Mouse (Mus musculus): ENCODE results near the gene Glrx3. TPM values are rescaled to one million over a fixed set of nuclear protein-coding genes. Genes with fewer than 3 reads are reported as not detected.
A peak's percentile ranks its signal among the peaks of the same experiment; 100 is the strongest.

Glrx3 gene
- 297 and 304 TPM in 2 replicates for polyA plus RNA-seq (2016; fragmentation: Nextera tagmentation; extraction: Ambion mirVana)

DNA sequence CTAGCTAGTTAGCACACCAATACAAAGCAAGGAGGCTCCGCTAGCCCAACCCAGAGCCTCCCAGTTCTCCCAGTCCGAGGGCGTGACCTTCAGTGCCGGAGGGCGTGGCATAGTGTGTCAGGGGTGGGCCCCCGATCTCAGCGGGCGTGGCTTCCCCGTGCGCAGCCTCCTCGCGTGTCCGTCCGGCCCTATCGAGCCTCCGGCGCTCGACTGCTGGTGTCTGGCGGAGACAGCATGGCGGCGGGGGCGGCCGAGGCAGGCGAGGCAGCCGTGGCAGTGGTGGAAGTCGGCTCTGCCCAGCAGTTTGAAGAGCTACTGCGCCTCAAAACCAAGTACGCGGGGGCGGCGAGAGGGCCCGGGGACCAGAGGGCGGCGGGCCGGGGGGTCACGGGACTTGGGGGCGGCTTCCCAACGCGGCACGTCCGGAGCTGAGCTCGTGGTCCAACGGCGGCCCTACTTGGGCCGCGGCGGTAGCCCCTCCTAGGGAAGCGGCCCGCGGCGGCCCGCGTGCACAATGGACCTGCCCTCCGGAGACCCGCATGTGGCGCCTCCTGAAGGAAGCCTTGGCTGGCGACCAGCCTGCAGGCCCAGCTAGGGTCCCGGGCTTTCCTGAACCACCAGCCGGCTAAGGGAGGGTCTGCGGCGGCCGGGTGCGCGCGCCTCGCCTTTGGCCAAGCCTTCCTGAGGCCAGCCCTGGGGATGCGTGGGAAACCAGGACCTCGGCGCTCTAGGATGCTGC is at the start of gene Glrx3:
Gene Glrx3, plus strand, starts transcription at position 175 of the 739 bp plus-strand sequence.
- peaks cover 16% of the 10 kb centered on the region; the same call in 1 of the 2 replicates for H3K36me3 ChIP-seq
- H3K4me3 ChIP-seq, result peak within 1 kb of the TSS; percentile 97
- H3K4me1 ChIP-seq, result peaks cover 19% of the 10 kb centered on the region
- H3K27me3 ChIP-seq (ENCODE audit: low read depth, poor library complexity, severe bottlenecking), result no peaks in the 10 kb centered on the region
- WGBS, result under 1% methylated on average over 69 of the region's 69 CpGs
- peak; percentile 95 for DNase-seq (ENCODE audit: low spot score)
- H3K9me3 ChIP-seq (replicated peaks), result no peaks in the 10 kb centered on the region
- H3K27ac ChIP-seq (replicated peaks), result peak within 1 kb of the TSS; percentile 97

DNA sequence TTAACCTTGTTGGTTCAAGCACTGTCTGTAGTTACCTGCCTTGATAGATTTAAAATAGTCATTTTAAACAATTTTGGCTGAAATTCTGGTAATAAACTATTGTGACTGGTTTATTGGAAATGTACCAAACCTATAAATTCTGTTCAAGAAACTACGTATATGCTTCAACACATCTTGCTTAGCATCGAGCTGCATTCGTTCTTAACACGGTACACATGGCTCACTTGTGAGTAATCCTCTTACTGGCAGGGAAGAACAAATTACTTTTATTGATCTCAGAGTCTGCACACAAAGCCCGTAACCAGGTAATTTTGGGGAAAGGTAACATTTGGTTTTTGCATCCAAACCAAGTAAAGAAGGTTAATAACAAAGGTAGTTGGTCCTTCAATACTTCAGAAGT is 49.6 kb upstream of the Glrx3 start:
- Histone ChIP-seq H3K4me3 (no peak overlapping the region), H3K9me3 (replicated peaks) (no peaks in the 10 kb centered on the region), H3K27ac (replicated peaks) (no peak overlapping the region), H3K27me3 (ENCODE audit: low read depth, poor library complexity, severe bottlenecking) (no peaks in the 10 kb centered on the region), H3K4me1 (peaks cover 3% of the 10 kb centered on the region; the same call in 1 of the 2 replicates), H3K36me3 (no peaks in the 10 kb centered on the region)
- 89% methylated on average over 5 of the region's 5 CpGs for WGBS
- no peak for DNase-seq (ENCODE audit: low spot score)

DNA sequence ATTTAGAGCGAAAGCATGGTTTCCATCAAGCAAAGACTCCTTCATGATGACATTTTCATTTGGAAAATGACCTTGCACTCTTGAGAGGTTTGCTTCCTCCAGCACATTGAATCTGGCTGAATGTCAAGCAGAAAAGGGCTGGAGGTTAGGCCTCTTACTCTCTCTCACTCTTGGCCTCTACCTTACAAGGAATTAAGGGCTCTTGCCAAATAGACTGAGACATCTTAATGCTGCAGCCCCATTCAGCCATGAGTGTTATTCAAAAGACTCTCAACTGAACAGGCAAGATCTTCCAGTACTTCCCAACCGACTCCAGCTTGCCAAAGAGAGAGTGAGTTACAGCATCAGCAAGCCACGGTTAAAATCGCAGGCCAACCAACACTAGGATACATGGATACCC is 42.0 kb upstream of the Glrx3 start:
- Histone ChIP-seq H3K4me3 (no peak overlapping the region), H3K27ac (replicated peaks) (no peak overlapping the region), H3K9me3 (replicated peaks) (no peaks in the 10 kb centered on the region), H3K4me1 (0 out of 2 replicates have a peak, but pooled peaks cover 4% of the 10 kb centered on the region), H3K27me3 (ENCODE audit: low read depth, poor library complexity, severe bottlenecking) (no peaks in the 10 kb centered on the region), H3K36me3 (0 out of 2 replicates have a peak, but pooled peaks cover 3% of the 10 kb centered on the region)
- DNase-seq (ENCODE audit: low spot score), result no peak
- 90% methylated on average over 4 of the region's 4 CpGs for WGBS

DNA sequence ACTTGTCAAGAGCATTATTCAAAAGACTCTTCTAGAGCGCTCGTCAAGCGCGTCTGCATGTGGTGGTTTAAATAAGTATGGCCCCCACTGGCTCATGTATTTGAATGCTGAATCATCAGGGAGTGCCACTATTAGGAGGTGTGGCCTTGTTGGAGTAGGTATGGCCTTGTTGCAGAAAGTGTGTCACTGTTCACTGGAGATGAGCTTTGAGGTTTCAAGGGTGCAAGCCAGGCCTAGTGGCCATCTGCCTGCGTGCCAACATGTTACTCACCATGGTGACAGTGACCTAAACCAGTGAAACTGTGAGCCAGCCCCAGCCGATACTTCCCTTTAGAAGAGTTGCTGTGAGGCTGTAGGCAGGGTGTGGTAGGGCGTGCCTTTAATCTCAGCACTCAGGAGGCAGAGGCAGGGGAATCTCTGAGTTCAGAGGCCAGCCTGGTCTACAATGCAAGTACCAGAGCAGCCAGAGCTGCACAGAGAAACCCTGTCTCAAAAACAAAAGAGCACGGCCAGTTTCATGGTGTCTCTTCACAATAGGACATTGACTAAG is 40.0 kb upstream of the Glrx3 start:
- no peaks in the 10 kb centered on the region for H3K27me3 ChIP-seq (ENCODE audit: low read depth, poor library complexity, severe bottlenecking)
- H3K9me3 ChIP-seq (replicated peaks), result no peaks in the 10 kb centered on the region
- no peak overlapping the region for H3K27ac ChIP-seq (replicated peaks)
- 97% methylated on average over 8 of the region's 8 CpGs for WGBS
- DNase-seq (ENCODE audit: low spot score), result no peak
- H3K4me1 ChIP-seq, result 0 out of 2 replicates have a peak, but pooled peaks cover 4% of the 10 kb centered on the region
- 0 out of 2 replicates have a peak, but pooled peaks cover 5% of the 10 kb centered on the region for H3K36me3 ChIP-seq
- H3K4me3 ChIP-seq, result no peak overlapping the region

DNA sequence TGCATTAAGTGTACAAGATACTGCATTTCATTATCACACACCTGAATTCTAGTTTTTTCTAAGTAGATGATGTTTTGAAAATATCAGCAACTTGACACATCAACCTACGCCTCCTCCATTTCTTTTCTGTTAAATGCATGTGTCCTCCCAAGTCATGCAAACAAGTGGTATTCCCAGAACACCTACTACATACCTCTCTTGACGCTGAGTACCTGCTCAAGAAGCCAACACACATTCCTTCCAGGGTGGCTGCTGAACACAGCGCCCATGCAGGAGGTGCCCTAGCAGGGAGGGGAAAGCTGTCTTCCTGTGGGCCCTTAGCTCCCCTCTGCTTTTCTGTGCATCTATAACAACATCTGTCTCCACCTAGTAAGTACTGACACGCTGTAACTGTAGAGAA is 38.4 kb upstream of the Glrx3 start:
- 0 out of 2 replicates have a peak, but pooled peaks cover 4% of the 10 kb centered on the region for H3K4me1 ChIP-seq

DNA sequence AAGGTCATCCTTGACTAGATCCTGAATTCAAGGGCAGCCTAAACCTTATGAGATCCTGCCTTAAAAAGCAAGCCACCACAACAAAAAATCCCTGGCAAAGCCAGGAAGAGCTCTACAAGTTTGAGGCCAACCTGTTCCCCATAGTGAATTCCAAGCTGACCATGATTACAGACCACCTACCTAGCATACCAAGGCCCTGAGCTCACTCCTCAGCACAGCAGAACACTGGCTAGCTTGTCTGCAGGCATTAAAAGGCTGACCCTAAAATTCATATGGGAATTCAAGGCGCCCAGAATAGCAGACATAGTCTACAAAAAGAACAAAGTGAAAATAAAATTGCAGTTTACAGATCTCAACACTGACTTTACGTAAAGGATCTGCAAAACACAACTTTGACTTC is 33.3 kb upstream of the Glrx3 start:
- 0 out of 2 replicates have a peak, but pooled peaks cover 2% of the 10 kb centered on the region for H3K36me3 ChIP-seq
- no peak overlapping the region for H3K4me3 ChIP-seq
- no peaks in the 10 kb centered on the region for H3K4me1 ChIP-seq
- no peaks in the 10 kb centered on the region for H3K27me3 ChIP-seq (ENCODE audit: low read depth, poor library complexity, severe bottlenecking)
- no peaks in the 10 kb centered on the region for H3K9me3 ChIP-seq (replicated peaks)
- no peak for DNase-seq (ENCODE audit: low spot score)
- 95% methylated on average over 2 of the region's 2 CpGs for WGBS
- H3K27ac ChIP-seq (replicated peaks), result no peak overlapping the region

More for the DNA sequence above, 38.4 kb upstream of the Glrx3 start:
- Histone ChIP-seq H3K27me3 (ENCODE audit: low read depth, poor library complexity, severe bottlenecking) (no peaks in the 10 kb centered on the region), H3K4me3 (no peak overlapping the region), H3K9me3 (replicated peaks) (no peaks in the 10 kb centered on the region), H3K27ac (replicated peaks) (no peak overlapping the region), H3K36me3 (0 out of 2 replicates have a peak, but pooled peaks cover 5% of the 10 kb centered on the region)
- 93% methylated on average over 4 of the region's 4 CpGs for WGBS
- no peak for DNase-seq (ENCODE audit: low spot score)

DNA sequence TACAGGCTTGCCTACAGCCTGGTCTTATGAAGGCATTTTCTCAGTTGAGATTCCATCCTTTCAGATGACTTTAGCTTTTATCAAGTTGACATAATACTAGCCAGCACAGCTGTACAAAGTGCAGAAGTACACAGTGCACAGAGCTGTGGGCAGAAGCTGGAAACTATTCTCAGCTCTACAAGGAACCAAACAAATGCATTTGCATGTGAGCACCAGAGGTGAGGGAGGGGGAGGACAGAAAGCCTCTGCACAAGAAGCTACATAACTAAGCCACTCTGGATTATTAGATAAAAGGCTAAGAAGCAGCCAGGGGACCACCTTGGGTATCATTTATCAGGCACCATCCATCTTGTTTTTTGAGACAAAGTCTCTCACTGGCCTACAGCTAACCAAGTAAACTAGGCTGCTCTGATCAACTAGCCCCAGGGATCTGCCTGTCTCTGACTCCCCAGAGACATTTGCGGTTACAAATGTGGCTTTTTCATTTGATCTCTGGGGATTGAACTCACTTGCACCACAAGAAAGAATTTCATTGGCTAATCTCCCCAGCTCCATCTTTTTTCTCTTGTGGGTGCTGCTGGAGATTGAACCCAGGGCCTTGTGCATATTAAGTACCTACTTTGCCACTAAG is 29.9 kb upstream of the Glrx3 start:
- whole genome bisulfite sequencing, result 95% methylated on average over 1 of the region's 1 CpGs
- no peak for DNase-seq (ENCODE audit: low spot score)
- H3K9me3 ChIP-seq (replicated peaks), result no peaks in the 10 kb centered on the region
- H3K4me1 ChIP-seq, result peaks cover 11% of the 10 kb centered on the region
- H3K4me3 ChIP-seq, result no peak overlapping the region
- no peaks in the 10 kb centered on the region for H3K36me3 ChIP-seq
- no peaks in the 10 kb centered on the region for H3K27me3 ChIP-seq (ENCODE audit: low read depth, poor library complexity, severe bottlenecking)
- no peak overlapping the region for H3K27ac ChIP-seq (replicated peaks)

DNA sequence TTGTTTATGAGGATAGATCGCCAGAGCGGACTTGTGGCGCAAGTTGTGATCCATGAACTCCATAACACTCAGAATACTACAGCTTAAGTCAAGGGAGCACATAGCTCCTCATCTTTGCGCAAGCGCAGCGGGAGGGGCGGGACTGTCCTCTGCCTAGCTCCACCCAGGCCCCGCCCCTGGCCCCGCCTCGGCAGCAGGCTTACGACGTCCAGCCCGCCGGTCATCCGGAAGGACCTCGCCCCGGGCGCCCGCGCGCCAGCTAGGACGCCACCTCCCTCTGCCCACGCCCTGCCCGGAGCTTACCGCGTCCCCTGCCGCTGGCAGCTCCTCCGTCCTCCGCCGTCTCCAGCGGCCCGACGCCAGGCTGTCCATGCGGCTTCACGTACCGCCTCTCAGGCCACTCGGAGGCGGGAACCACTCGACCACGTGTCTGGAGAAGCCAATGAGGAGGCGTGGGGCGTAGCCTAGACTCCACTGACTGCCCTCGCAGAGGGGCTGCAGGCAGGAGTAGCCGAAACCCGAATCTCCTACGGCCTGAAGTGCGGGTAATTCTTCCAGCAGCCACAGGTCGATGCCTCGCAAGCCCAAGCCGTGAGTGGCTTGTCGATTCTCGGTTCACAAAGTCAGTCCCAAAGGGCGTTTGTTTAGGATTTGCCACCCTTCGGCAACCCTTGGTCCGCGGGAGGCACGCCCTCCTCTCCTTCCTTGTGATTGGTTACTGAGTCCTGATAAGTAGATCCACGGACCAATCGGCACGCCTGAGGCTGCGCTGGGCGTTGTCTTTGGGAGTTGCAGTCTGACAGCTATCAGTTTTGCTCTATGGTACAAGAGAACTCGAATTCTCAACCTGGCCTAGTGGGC is 26.8 kb upstream of the Glrx3 start, which contains the start of gene 9430038I01Rik:
Gene 9430038I01Rik, minus strand, starts transcription at position 426 of the 861 bp plus-strand sequence.
- DNase-seq (ENCODE audit: low spot score), result peak; percentile 98
- no peaks in the 10 kb centered on the region for H3K36me3 ChIP-seq
- H3K4me3 ChIP-seq, result peak within 1 kb of the TSS; percentile 85
- H3K4me1 ChIP-seq, result peaks cover 11% of the 10 kb centered on the region
- no peaks in the 10 kb centered on the region for H3K27me3 ChIP-seq (ENCODE audit: low read depth, poor library complexity, severe bottlenecking)
- H3K27ac ChIP-seq (replicated peaks), result peak within 1 kb of the TSS; percentile 97
- no peaks in the 10 kb centered on the region for H3K9me3 ChIP-seq (replicated peaks)
- WGBS, result under 1% methylated on average over 63 of the region's 63 CpGs

DNA sequence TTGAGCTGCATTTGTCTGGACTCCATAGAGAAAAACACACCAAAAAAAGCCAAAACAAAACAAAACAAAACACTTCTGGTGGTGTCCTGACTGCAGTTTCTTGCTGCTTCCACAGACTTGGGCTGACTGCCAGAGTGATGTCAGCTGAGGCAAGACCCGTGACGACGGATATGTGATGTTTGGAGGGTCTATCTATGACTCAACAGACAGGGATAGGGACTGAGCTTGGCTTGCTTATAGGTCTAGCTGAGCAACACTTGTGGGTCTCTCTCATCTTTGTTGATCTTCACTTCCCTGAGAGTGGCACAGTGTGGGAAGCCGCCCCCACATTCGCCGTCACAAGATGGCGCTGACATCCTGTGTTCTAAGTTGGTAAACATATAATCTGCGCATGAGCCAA is 22.7 kb upstream of the Glrx3 start:
- no peaks in the 10 kb centered on the region for H3K9me3 ChIP-seq (replicated peaks)
- no peaks in the 10 kb centered on the region for H3K36me3 ChIP-seq
- DNase-seq (ENCODE audit: low spot score), result no peak
- no peaks in the 10 kb centered on the region for H3K27me3 ChIP-seq (ENCODE audit: low read depth, poor library complexity, severe bottlenecking)
- no peak overlapping the region for H3K4me3 ChIP-seq
- WGBS, result 93% methylated on average over 8 of the region's 8 CpGs
- H3K27ac ChIP-seq (replicated peaks), result no peak overlapping the region
- peaks cover 6% of the 10 kb centered on the region for H3K4me1 ChIP-seq

DNA sequence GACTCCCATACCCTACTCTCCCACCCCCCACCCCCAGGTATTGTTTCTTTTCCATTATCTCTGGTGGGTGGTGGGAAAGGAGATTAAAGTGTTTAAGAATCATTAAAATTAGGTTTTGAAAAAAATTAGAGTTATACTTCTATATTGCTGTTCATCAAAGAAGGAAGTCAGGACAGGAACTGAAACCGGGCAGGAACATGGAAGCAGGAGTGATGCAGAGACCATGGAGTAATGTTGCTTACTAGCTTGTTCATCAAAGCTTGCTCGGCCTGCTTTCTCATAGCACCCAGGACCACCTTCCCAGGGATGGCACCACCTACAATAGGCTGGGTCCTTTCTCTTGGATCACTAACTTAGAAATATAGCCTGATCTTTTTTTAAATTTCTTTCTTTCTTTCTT is 16.9 kb upstream of the Glrx3 start:
- Histone ChIP-seq H3K36me3 (no peaks in the 10 kb centered on the region), H3K27ac (replicated peaks) (no peak overlapping the region), H3K4me1 (no peaks in the 10 kb centered on the region), H3K9me3 (replicated peaks) (no peaks in the 10 kb centered on the region), H3K4me3 (no peak overlapping the region), H3K27me3 (ENCODE audit: low read depth, poor library complexity, severe bottlenecking) (no peaks in the 10 kb centered on the region)
- DNase-seq (ENCODE audit: low spot score), result no peak
- WGBS, result 92% methylated on average over 2 of the region's 2 CpGs

DNA sequence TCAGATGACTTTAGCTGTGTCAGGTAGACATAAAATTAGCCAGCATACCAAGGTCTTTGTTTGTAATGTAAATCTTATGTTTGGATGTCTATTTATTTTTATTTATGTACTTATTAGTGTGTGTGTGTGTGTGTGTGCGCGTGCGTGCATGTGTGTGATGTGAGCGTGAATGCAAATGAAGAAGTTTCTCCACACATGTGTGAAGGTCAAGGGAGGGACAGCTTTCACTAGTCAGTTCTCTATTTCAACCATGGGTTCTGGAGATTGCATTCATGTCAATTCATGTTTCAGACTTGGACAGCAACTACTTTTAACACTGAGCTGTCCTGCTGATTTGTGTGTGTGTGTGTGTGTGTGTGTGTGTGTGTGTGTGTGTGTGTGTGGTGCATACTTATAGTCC is 16.2 kb upstream of the Glrx3 start:
- no peaks in the 10 kb centered on the region for H3K4me1 ChIP-seq
- 97% methylated on average over 4 of the region's 4 CpGs for WGBS
- H3K27me3 ChIP-seq (ENCODE audit: low read depth, poor library complexity, severe bottlenecking), result no peaks in the 10 kb centered on the region
- DNase-seq (ENCODE audit: low spot score), result no peak
- H3K4me3 ChIP-seq, result no peak overlapping the region
- no peaks in the 10 kb centered on the region for H3K36me3 ChIP-seq
- no peak overlapping the region for H3K27ac ChIP-seq (replicated peaks)
- no peaks in the 10 kb centered on the region for H3K9me3 ChIP-seq (replicated peaks)

DNA sequence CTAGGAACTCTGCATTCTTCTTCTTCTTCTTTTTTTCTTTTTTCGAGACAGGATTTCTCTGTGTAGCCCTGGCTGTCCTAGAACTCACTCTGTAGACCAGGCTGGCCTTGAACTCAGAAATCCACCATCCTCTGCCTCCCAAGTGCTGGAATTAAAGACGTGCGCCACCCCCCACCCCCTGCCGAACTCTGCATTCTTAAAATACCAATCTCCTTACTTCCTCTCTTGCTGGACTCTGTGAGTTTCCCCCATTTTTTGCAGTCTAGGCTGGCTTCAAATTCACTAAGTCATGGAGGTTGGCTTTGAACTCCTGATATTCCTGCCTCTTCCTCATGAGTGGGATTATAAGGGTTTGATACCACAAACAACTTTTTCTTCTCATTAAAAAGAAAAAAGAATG is 10.7 kb upstream of the Glrx3 start:
- Histone ChIP-seq H3K27ac (replicated peaks) (no peak overlapping the region), H3K9me3 (replicated peaks) (no peaks in the 10 kb centered on the region), H3K4me1 (peaks cover 6% of the 10 kb centered on the region), H3K36me3 (no peaks in the 10 kb centered on the region), H3K4me3 (no peak overlapping the region), H3K27me3 (ENCODE audit: low read depth, poor library complexity, severe bottlenecking) (no peaks in the 10 kb centered on the region)
- no peak for DNase-seq (ENCODE audit: low spot score)
- 79% methylated on average over 4 of the region's 4 CpGs for WGBS

All from midbrain, embryonic 10.5 days (tissue).